Mouse (Mus musculus) liver, embryonic 16.5 days (tissue): ENCODE measurements around the gene Slc29a2. TPM values are rescaled to one million over a fixed set of nuclear protein-coding genes. Genes with fewer than 3 reads are reported as not detected.
A peak's percentile ranks its signal among the peaks of the same experiment; 100 is the strongest.

ENCODE experiments used
- ATAC-seq: fragments of 200-750 bp; cut with Nextera tagmentation; 2 replicates; pipeline ENCODE4 v1.8.0; 2017; ENCODE audit warnings: low read depth, mild to moderate bottlenecking, moderate number of reproducible peaks, moderate library complexity
- H3K27ac ChIP-seq: fragments of 300-500 bp; sonication (generic); 2 replicates; pipeline ENCODE4 v1.5.1; 2014; ENCODE audit warnings: mild to moderate bottlenecking, low read length
- H3K27me3 ChIP-seq: fragments of 300-500 bp; sonication (generic); 2 replicates; pipeline ENCODE4 v1.6.1; 2014; ENCODE audit warnings: low read depth, low read length, mixed read lengths; ENCODE audit not compliant: control insufficient read depth, insufficient read depth
- H3K36me3 ChIP-seq: fragments of 300-500 bp; sonication (generic); 2 replicates; pipeline ENCODE4 v1.6.1; 2014; ENCODE audit warnings: mild to moderate bottlenecking; ENCODE audit not compliant: control insufficient read depth, insufficient read depth
- H3K4me1 ChIP-seq: fragments of 300-500 bp; sonication (generic); 2 replicates; pipeline ENCODE4 v1.6.1; 2014; ENCODE audit warnings: low read depth, low read length, mixed read lengths; ENCODE audit not compliant: control insufficient read depth
- H3K4me2 ChIP-seq: fragments of 300-500 bp; sonication (generic); 2 replicates; pipeline ENCODE4 v1.6.1; 2014; ENCODE audit warnings: low read depth, low read length, mixed read lengths
- H3K4me3 ChIP-seq: fragments of 300-500 bp; sonication (generic); 2 replicates; pipeline ENCODE4 v1.5.1; 2014; ENCODE audit warnings: low read depth, mild to moderate bottlenecking, low read length
- H3K9ac ChIP-seq: fragments of 300-500 bp; sonication (generic); 2 replicates; pipeline ENCODE4 v1.6.1; 2014; ENCODE audit warnings: low read depth, low read length
- H3K9me3 ChIP-seq: fragments of 300-500 bp; sonication (generic); replicated peaks from 2 replicates; pipeline ENCODE4 v1.6.1; 2016; ENCODE audit warnings: low read length; ENCODE audit not compliant: control insufficient read depth
- WGBS: fragments of 180-500 bp; shearing (Covaris S2); extraction: QIAGEN DNeasy Blood & Tissue Kit; methylation state at CpG from one replicate; pipeline ENCODE4 v1.1.7; 2014; ENCODE audit not compliant: insufficient replicate concordance; 5-methylcytosine and 5-hydroxymethylcytosine counted together
- polyA plus RNA-seq: library from polyadenylated mRNA; unstranded; fragments of >200 nt; fragmentation: Nextera tagmentation; extraction: Ambion mirVana; gene quantifications from 2 replicates; pipeline ENCODE4 v1.2.1, GENCODE M21; 2015

The Slc29a2 gene
- polyA plus RNA-seq, 1 experiment from 2014 or later: 1.6 TPM

GRCm38 (mm10) chr19:5052166-5052822 is 28.6 kb downstream of the Slc29a2 start:
- H3K4me3 ChIP-seq: no peak overlapping the region
- no peaks in the 10 kb centered on the region; the same call in 1 of the 2 replicates for H3K36me3 ChIP-seq
- no peak overlapping the region for H3K27ac ChIP-seq
- H3K9ac ChIP-seq: no peak overlapping the region
- no peaks in the 10 kb centered on the region for H3K9me3 ChIP-seq
- H3K27me3 ChIP-seq: peaks cover 33% of the 10 kb centered on the region
- WGBS: 38% methylated on average over 25 of the region's 25 CpGs
- no peak overlapping the region for H3K4me2 ChIP-seq
- peaks cover 3% of the 10 kb centered on the region; the same call in 1 of the 2 replicates for H3K4me1 ChIP-seq
- no peak for ATAC-seq

- no peak overlapping the region for H3K9ac ChIP-seq
- ATAC-seq: no peak
- H3K4me1 ChIP-seq: peaks cover 3% of the 10 kb centered on the region; the same call in 1 of the 2 replicates
- H3K9me3 ChIP-seq: no peaks in the 10 kb centered on the region
- no peak overlapping the region for H3K4me3 ChIP-seq
- H3K27me3 ChIP-seq: peaks cover 33% of the 10 kb centered on the region
- 69% methylated on average over 17 of the region's 17 CpGs for WGBS
- H3K27ac ChIP-seq: no peak overlapping the region
- H3K36me3 ChIP-seq: no peaks in the 10 kb centered on the region
- no peak overlapping the region for H3K4me2 ChIP-seq
Observed at GRCm38 (mm10) chr19:5052853-5053252, 29.2 kb downstream of the Slc29a2 start.

GRCm38 (mm10) chr19:5053909-5054308 is 30.2 kb downstream of the Slc29a2 start:
- ATAC-seq: no peak
- 18% methylated on average over 9 of the region's 9 CpGs for WGBS
- Histone ChIP-seq H3K27me3 (peaks cover 33% of the 10 kb centered on the region), H3K4me2 (no peak overlapping the region), H3K9me3 (no peaks in the 10 kb centered on the region), H3K4me3 (no peak overlapping the region), H3K36me3 (no peaks in the 10 kb centered on the region), H3K9ac (no peak overlapping the region), H3K27ac (no peak overlapping the region), H3K4me1 (peaks cover 7% of the 10 kb centered on the region)

- 19% methylated on average over 6 of the region's 6 CpGs for WGBS
- no peak overlapping the region for H3K9ac ChIP-seq
- ATAC-seq: no peak
- no peaks in the 10 kb centered on the region for H3K9me3 ChIP-seq
- no peak overlapping the region for H3K4me2 ChIP-seq
- H3K36me3 ChIP-seq: no peaks in the 10 kb centered on the region
- peaks cover 25% of the 10 kb centered on the region for H3K27me3 ChIP-seq
- no peak overlapping the region for H3K27ac ChIP-seq
- H3K4me1 ChIP-seq: peaks cover 17% of the 10 kb centered on the region
- H3K4me3 ChIP-seq: no peak overlapping the region
Observed at GRCm38 (mm10) chr19:5056251-5056650, 32.6 kb downstream of the Slc29a2 start.

GRCm38 (mm10) chr19:5057876-5058775 is 34.5 kb downstream of the Slc29a2 start:
- Histone ChIP-seq H3K27me3 (peaks cover 6% of the 10 kb centered on the region), H3K9me3 (no peaks in the 10 kb centered on the region), H3K27ac (no peak overlapping the region), H3K4me2 (no peak overlapping the region), H3K36me3 (no peaks in the 10 kb centered on the region), H3K4me1 (peaks cover 18% of the 10 kb centered on the region), H3K9ac (no peak overlapping the region), H3K4me3 (no peak overlapping the region)
- WGBS: 27% methylated on average over 16 of the region's 16 CpGs
- no peak for ATAC-seq

GRCm38 (mm10) chr19:5058801-5059771 is 35.4 kb downstream of the Slc29a2 start:
- 21% methylated on average over 10 of the region's 10 CpGs for WGBS
- Histone ChIP-seq H3K27ac (no peak overlapping the region), H3K4me1 (peaks cover 18% of the 10 kb centered on the region), H3K4me2 (no peak overlapping the region), H3K9me3 (no peaks in the 10 kb centered on the region), H3K4me3 (no peak overlapping the region), H3K9ac (no peak overlapping the region), H3K36me3 (no peaks in the 10 kb centered on the region), H3K27me3 (no peaks in the 10 kb centered on the region)
- ATAC-seq: no peak

- Histone ChIP-seq H3K4me1 (peaks cover 23% of the 10 kb centered on the region), H3K27ac (no peak overlapping the region), H3K27me3 (no peaks in the 10 kb centered on the region; the same call in 1 of the 2 replicates), H3K9me3 (no peaks in the 10 kb centered on the region), H3K4me2 (no peak overlapping the region), H3K36me3 (no peaks in the 10 kb centered on the region), H3K9ac (no peak overlapping the region), H3K4me3 (no peak overlapping the region)
- WGBS: 40% methylated on average over 5 of the region's 5 CpGs
- 0 out of 2 replicates have a peak, but pooled peaks have one; percentile 17 for ATAC-seq
Observed at GRCm38 (mm10) chr19:5060365-5061330, 37.0 kb downstream of the Slc29a2 start.

- ATAC-seq: no peak
- Histone ChIP-seq H3K27ac (no peak overlapping the region), H3K9ac (no peak overlapping the region), H3K9me3 (no peaks in the 10 kb centered on the region), H3K4me3 (no peak overlapping the region), H3K36me3 (no peaks in the 10 kb centered on the region), H3K4me2 (no peak overlapping the region), H3K27me3 (peaks cover 3% of the 10 kb centered on the region), H3K4me1 (peaks cover 24% of the 10 kb centered on the region)
- 54% methylated on average over 5 of the region's 5 CpGs for WGBS
Observed at GRCm38 (mm10) chr19:5062041-5062440, 38.4 kb downstream of the Slc29a2 start.
